Mouse (Mus musculus): Measurements from ENCODE around the gene Creb5.
A peak's percentile ranks its signal among the peaks of the same experiment; 100 is the strongest.

Creb5 gene

DNA sequence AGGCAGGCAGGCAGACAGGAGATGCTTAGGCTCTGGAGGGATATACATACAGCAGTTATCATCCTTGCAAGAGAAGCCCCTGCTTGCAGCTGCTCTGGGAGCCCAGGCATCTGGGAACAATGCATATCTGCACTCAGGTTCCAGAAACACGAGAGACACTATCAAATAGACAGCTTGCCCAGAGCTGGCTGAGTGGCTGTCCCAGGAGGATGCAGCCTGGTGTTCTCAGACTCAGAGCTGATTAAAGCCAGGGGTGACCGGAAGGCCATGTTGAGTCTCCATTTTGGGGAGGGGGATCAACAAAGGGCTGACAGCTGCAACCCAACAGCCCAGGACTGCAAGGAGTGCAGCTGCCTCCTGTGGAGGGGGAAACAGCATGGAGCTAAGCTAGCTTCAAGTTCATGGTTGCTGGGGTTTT is 258.4 kb downstream of the Creb5 start:
- DNase-seq (ENCODE audit: inconsistent ontology term), result no peak

- DNase-seq (ENCODE audit: inconsistent ontology term), result peak; percentile 79
Observed at GRCm38 (mm10) chr6:53545989-53546388, 258.9 kb downstream of the Creb5 start.

DNA sequence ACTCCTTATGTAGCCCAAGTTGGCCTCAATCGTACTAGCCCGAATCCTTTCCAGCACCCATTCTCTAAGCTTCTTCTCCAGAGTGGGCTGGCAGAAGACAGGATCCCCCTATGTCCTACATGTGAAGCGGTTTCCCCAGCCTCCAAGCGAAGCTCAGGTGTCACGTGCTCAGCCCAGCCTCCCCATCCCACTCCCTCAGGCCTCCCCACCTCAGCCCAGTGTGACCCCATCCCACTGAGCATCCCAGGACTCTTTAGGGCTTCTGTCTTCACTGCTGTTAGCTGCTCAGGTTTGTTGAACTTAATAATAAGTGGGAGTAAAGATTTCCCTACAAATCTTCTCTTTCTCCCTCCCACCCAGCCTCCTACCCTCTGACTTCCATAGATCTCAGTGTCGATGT is 261.2 kb downstream of the Creb5 start:
- DNase-seq (ENCODE audit: inconsistent ontology term), result no peak

- no peak for DNase-seq (ENCODE audit: inconsistent ontology term)
Observed at GRCm38 (mm10) chr6:53549409-53549808, 262.3 kb downstream of the Creb5 start.

DNA sequence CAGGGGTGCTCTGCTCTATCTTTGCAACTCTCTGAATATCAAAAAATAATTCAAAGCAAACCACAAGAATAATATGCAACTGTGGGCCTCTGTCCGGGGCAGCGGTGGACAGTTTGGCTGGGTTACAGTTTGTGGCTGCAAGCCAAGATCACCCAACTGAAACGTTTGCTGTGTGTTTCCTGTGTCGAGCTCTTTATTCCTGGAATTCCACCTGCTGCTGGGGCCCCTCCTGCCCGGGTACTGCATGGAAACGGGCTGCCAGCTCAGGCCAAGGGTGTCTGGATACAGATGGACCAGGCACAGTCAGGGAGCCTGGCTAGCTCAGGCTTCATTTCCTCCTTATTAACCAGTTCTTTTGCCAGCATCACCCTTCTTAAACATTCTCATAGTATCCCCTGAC is 269.0 kb downstream of the Creb5 start:
- DNase-seq (ENCODE audit: inconsistent ontology term), result peak; percentile 75

DNA sequence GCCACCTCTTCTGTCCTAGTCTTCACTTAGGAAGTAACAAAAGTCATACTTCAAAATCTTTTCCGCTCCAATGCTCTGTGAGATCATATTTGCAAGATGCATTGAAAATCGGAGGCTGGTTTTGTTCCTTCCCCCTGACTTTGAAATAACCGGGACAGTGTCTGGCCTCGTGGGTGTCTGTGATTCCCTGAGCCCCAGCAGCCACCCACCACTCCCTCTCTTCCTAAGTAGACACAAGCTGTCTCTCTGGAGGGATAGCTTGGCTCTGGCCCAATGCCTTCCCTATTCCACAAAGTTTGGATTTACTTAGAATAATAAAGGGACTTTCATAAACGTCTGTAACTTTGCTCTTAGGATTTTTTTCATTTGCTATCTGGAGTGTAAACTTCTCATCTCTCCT is 273.9 kb downstream of the Creb5 start:
- DNase-seq (ENCODE audit: inconsistent ontology term), result no peak

- DNase-seq (ENCODE audit: inconsistent ontology term), result no peak
Observed at GRCm38 (mm10) chr6:53562586-53562985, 275.5 kb downstream of the Creb5 start.

DNA sequence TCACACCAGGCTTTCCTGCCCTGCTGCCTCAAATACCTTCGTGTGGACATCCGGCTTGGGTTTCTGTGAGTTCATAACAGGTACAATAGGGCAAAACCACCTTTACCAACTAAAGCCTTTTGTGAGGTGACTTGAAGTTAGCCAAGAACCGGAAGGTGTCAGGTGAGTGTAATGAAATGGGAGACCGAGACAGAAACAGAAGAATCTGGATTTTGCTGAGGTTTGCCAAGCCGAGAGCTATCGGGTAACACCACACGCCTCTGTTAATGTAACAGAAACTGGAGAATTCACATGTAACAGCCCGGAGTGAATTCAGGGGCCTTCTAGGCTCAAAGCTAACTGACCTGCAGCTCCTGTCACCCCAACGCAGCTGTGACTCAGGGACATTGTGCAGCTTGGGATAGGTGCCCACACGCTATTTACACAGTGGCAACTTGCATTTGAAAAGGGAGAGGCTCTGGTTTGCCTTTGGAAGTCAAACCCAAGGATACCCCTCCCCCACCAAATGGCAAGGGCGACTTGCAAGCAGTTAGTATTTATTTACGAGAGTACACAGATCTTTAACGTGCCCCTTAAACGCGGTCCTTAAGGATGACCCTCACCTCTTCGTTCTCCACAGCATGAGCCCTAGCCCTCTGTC is 276.6 kb downstream of the Creb5 start:
- no peak for DNase-seq (ENCODE audit: inconsistent ontology term)

- DNase-seq (ENCODE audit: inconsistent ontology term), result no peak
Observed at GRCm38 (mm10) chr6:53569436-53569835, 282.4 kb downstream of the Creb5 start.

DNA sequence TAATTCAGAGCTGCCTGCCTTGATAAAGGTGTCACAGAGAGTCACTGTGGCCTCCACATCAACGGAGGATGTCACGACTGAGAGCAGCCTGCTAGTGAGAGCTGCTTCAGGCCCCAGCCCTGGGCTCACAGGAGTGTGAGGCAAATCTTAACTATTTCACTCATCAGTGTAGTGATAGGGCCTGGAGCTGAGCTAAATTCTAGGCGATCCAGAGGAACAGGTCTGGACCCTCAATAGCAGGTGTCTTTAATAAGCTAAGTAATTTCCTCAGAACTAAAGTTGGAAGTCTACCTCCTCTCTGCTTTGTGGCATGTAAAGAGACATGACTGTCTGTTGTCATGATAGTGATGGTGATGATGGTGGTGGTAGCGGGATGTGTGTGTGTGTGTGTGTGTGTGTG is 283.8 kb downstream of the Creb5 start:
- no peak for DNase-seq (ENCODE audit: inconsistent ontology term)

GRCm38 (mm10) chr6:53571571-53572122 is 284.6 kb downstream of the Creb5 start:
- DNase-seq (ENCODE audit: inconsistent ontology term), result no peak

DNA sequence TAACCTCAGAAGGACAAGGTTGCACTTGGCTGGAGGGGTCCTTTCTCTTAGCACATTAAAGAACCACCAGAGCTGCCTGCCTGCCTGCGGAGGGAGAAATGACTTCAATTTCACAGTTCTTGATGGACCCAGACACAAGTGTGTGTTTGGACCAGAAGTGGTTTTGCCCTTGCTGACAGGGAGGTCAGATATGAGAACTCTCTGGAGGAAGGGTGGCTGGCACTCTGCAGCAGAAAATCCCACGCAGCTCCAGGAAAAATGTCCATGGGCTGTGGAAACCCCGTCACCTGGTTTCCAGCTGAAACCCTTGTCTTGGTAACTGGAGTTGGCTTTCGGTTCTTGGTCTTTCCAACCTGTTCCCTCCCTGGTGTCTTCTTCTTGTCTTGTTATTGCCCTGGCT is 285.4 kb downstream of the Creb5 start:
- DNase-seq (ENCODE audit: inconsistent ontology term), result no peak

DNA sequence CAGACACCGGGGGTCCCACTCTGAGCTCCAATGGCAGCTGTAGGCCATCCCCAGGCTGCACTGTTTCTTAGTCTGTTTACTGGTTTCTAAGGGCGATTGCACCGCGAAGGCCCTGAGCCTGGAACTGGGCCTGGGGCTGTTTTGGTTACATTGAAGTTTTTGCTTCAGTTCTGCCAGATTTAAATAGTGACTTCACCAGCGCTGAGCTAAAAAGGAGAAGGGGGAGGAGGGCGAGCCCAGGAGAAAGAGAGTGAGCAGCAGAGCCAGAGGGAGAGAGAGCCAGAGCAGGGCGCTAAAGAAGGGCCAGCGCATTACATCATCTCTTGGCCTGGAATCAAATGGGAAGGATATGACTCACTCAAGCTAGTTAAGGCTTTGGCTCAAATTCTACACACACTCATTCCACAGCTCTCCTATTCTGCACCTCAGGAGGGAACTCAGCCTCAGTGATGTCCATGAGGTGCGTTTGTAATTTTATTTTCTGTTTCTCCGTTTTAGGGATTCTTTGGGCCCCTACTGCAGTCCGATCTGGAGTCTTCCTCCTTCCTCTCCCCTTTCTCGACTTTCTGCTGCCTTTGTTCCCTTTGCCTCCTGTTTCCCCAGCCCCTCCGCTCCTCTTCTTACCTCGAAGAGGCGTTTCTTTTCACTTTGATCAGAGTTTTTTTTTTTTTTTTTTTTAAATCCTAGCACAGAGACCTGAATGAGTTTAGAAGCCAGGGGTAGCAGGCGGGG is 286.1 kb downstream of the Creb5 start:
- DNase-seq (ENCODE audit: inconsistent ontology term), result peak; percentile 98

GRCm38 (mm10) chr6:53573711-53574065 is 286.6 kb downstream of the Creb5 start:
- no peak for DNase-seq (ENCODE audit: inconsistent ontology term)

DNA sequence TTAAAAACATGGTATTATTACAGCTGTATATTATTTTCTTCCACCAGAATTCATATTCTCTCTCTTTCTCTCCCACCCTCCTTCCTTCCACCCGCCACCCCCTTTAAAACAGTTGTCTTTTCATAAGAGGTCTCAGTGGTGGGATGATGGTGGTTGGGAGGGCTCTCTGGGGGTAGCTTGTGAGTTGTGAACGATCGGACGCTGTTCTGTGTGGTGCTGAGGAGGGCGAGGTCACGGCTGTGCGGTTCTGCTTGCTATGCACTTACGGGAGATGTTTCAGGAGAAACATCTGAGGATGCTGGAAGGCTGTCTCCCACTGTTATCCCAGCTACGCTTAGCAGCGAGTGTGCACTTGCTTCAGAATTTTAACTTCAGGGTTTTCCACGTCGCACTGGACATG is 287.0 kb downstream of the Creb5 start:
- no peak for DNase-seq (ENCODE audit: inconsistent ontology term)

GRCm38 (mm10) chr6:53575191-53575590 is 288.1 kb downstream of the Creb5 start:
- DNase-seq (ENCODE audit: inconsistent ontology term), result no peak

DNA sequence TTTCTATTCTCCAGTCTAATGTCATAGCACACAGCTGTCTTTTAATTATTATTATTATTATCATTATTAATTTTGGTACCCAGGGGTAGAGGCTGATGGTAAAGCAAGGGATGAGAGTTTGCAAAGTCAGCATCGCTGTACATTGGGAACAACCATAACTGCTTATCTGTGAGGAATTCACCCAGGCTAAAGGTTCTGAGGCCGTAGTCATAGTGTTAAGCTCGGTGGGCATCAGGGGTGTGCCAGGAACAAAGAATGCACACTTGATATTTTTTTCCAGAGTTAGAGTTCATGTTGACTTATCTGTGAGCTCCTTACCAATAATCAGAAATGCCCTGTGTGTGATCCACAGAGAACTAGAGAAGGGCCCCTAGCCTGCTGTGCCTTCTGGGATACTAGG is 288.8 kb downstream of the Creb5 start:
- DNase-seq (ENCODE audit: inconsistent ontology term), result no peak

GRCm38 (mm10) chr6:53576841-53577240 is 289.8 kb downstream of the Creb5 start:
- no peak for DNase-seq (ENCODE audit: inconsistent ontology term)

DNA sequence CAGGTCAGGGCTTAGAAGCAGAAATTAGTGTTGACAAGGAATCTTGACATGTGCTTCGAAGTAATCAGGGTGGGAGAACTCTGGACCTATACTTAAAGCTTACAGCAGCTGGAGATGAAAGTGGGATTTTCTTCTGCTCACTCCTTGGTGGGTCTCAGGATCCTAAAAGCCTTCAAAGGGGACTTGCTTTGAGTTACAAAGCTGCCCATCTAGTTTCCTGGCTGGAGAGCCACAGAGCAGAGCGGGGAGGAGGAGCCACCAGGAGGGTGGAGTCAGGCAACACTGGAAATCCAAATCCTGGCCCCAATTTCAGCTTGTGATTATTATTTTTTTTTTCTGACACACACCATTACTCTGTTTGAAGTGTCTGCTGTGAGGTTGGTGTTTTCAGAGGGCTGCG is 290.7 kb downstream of the Creb5 start:
- DNase-seq (ENCODE audit: inconsistent ontology term), result no peak

DNA sequence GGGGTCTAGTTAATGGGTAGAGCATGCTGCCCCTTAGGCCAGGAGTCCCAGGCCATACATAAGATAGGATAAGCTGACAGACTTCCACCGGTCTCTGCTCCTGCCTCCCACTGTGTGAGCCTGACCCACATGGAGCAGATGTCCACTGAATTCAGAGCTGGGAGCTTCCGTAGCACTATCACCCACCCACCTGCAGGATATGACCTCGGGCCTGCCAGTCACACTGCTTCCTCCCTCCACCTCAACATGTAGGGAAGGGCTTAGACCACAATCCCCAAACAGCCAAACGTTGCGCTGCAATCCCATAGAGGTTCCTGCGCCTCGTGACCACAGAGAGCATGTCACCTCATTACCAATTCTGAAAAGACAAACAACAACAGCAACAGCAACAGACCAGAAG is 293.3 kb downstream of the Creb5 start:
- DNase-seq (ENCODE audit: inconsistent ontology term), result no peak

DNA sequence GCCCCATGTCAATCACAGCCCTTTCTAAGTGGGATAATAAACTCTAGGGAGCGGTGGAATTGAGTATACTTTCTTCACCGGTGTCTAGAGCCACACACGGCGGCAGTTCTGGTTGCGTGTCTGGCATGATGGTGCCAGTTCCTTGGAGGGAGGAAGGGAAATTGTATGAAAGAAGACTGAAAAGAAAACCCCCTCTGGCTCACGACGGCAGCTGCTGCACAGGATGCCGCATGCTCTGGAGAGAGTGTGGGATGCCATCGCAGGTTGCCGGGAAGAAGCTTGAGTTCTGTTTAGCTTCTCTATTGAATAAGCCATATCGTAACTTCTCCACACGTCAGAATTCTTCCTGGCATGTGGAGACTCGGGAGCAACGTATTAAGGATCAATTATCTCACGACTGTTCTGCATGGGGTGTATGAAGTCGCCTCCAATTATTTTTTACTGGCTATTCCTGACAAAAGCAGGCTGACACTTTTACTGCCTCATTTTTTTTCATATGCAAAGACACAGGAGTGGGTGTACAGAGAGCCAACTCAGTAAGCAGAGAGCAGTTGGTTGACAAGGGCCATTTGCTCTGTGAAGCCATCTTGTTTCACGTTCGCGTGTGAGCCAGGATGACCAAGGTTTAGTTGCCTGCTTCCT is 296.3 kb downstream of the Creb5 start:
- no peak for DNase-seq (ENCODE audit: inconsistent ontology term)

DNA sequence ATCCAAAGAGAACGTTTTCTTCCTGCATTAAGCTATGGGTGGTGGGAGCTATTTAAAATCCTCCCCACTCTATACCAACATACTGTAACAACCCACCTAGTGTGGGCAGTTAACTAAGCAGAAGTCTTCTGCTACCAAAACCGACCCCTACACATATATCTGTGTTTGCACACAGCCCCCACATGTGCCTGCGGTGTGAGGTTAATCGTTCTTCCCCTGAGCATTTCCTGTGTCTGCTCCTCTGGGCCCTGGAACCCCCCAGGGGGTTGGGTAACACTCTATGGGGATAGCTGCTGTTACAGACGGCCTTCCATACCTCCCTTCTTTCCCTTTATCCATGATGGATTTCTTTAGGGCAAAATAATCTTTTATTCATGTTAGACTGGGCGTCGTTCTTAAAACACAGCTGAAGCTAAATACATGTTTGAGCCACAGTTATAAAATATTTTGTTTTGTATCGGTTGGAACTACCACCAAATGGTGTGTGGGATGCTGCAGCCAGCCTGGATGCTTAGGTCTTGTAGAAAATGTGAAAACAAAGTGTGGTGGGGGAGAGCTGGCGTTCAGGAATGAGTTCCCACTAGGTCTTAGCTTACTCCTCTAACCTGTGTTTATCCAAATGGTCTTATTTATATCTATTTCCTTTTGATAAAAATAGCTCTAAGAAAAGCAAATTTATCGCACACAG is 297.8 kb downstream of the Creb5 start:
- DNase-seq (ENCODE audit: inconsistent ontology term), result no peak
